Mouse (Mus musculus) left cerebral cortex, adult 18-20 months (tissue): ENCODE data around the gene Dtx3l. TPM values are rescaled to one million over a fixed set of nuclear protein-coding genes. Genes with fewer than 3 reads are reported as not detected.
"Not testable (repeated sequence)": the region's sequence is repeated elsewhere in the genome, so short reads cannot be mapped to it uniquely, and the experiment has no call there.

Source experiments
- DNase-seq, 2 experiments: peaks; one replicate each; pipeline ENCODE4 v3.0.0; 2021 to 2022; ENCODE audit warnings: low spot score in 2 of 2, mixed read lengths in 1 of 2
- total RNA-seq, 2 experiments: library from RNA; stranded (reverse); gene quantifications; 2 replicates each; pipeline ENCODE4 v1.2.3; 2021

Dtx3l gene
- total RNA-seq, 2 experiments from 2014 or later = 4.0 to 5.6 TPM

GRCm38 (mm10) chr16:35932179-35933055 lies 6.5 kb downstream of the Dtx3l start:
- no peak for DNase-seq

DNA sequence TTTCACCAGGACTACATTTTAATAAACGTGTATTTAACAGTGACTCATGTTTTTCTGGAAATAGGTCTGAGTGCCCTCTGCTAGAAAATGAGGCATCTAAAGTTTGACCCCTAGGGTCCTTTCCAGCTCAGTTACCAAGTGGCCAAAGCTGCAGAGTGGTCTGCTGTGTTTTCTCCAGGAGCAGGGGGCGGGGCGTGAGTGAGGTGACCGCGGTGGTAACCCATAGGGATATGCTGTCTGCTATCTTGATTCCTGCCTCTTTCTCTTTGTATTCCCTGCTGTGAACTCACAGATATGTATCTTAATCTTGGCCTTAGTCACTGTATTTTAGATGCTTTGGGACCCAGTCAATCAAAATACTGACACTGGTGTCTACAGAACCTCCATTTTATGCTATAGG lies 14.6 kb downstream of the Dtx3l start:
- no peak for DNase-seq

- no peak for DNase-seq
Measured at GRCm38 (mm10) chr16:35923546-35924198, 15.3 kb downstream of the Dtx3l start.

GRCm38 (mm10) chr16:35922301-35922895 lies 16.6 kb downstream of the Dtx3l start:
- DNase-seq = no peak

GRCm38 (mm10) chr16:35921676-35922235 lies 17.2 kb downstream of the Dtx3l start:
- DNase-seq = no peak

DNA sequence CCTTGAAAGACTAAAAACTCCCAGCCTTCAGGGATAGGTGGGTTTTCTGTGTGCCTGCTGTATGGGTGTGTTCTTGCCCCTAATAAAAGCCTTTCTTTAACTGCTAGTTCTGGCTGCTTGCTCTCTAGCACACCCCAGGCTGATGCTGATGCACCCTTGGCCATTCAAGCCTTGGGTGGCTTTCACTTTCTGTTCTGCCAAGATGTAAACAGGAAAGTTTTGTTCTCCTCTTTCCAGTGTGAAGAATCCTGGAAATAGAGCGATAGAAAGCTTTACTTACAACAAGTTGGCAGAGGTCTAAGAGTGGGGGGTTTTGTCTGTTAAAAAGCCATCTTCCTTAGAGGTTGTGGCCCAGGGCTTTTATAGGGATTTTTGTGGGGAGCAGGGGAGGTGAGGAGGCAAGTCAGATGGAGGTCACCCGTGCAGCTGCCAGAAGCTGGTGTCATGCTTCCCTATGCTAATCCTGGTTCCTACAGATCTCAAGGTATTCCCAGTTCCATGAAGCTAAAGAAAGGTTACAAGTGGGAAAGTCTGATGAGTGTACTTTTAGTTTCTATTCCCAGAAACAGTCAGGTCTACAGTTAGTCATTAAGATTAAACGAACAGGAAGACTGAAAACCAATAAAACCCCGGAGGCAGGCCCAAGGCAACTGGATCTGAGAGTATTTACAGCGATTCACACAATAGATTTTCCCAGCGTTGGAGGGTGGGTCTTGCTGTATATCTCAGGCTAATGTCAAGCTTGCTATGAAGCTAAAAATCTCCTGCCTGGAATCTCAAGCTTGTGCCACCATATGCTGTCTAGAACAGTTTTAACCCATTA lies 20.0 kb downstream of the Dtx3l start:
- DNase-seq = no peak

DNA sequence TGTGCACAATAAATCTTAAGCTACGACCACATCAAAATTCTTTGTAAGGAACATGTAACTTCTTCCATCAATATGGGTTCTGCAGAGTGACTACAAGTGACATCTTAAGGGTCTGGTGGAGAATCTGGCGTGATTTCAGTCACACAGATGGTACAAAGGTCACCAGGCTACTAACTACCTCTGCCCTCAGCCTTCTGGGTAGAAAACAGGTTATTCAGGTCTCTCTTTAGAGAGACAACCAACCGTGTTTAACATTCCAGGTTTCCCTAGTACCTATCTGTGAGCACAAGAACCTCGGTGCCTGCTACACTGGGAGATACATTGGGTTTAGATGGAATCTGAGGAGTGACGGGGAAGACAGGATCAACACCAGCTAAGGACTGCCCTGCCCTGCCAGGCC lies 24.6 kb downstream of the Dtx3l start:
- DNase-seq = no peak

DNA sequence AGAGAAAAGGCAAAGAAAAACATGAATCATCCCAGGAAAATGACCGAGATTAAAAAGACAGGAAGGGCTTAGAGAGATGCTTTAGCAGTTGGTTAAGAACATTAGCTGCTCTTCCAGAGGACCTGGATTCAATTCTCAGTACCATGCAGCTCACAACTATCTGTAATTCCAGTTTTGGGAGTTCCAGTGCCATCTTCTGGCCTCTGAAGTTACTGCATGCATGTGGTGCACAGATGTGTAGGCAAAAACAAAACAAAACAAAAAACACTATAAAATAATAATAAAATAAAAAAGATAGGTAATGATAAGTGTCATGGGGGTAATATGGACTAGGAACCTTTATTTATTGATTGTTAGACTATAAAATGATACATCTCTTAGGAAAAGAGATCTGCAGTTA lies 25.4 kb downstream of the Dtx3l start:
- DNase-seq = no peak

GRCm38 (mm10) chr16:35911449-35911848 lies 27.5 kb downstream of the Dtx3l start:
- no peak for DNase-seq

GRCm38 (mm10) chr16:35907432-35908201 lies 31.3 kb downstream of the Dtx3l start:
- DNase-seq = no peak

GRCm38 (mm10) chr16:35906887-35907286 lies 32.1 kb downstream of the Dtx3l start:
- no peak for DNase-seq

DNA sequence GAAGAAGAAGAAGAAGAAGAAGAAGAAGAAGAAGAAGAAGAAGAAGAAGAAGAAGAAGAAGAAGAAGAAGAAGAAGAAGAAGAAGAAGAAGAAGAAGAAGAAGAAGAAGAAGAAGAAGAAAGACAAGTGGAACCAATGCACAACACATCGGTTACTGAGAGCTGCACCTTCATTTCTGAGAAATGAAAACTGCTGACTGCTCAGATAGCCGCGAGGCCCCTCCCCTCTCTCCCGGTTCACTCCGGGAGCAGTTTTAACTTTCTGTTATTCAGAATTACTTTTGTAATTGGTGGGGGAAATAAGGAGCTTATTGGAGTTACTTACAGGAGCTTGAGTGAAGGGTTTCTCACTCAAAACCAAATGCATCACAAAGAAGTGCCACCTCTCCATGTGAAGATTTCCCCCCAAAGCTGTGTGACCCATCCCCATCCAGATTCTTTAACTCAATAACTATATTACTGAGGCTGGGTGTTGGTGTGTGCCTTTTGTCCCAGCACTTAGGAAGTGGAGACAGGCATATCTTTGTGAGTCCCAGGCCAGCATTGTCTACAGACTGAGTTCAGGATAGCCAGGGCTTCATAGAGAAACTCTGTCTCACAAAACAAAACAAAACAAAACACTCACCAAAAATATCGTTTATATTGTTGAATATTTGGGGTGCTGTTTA lies 33.0 kb downstream of the Dtx3l start:
- no peak for DNase-seq

DNA sequence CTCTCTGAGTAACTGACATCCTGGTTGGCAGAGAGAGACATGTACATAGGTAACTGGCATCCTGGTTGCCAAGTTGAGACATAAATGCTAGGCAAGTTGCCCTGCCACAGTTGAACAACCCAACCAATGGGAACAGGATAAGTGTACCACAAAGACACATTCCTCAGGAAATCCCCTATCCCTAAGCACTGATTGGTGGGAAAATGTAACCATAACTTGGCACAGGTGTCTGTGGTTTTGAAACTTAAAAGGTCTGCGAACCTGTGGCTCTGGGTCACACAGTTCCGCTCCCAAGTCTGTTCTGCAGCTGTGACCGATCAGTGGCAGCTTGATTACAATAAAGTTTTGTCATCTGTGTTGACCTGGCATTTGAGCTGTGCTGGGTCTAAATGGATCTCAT lies 33.6 kb downstream of the Dtx3l start:
- DNase-seq = no peak

- no peak for DNase-seq
Measured at GRCm38 (mm10) chr16:35904121-35904736, 34.7 kb downstream of the Dtx3l start.

GRCm38 (mm10) chr16:35903014-35903640 lies 35.8 kb downstream of the Dtx3l start:
- no peak for DNase-seq

GRCm38 (mm10) chr16:35900541-35900940 lies 38.4 kb downstream of the Dtx3l start:
- no peak for DNase-seq

DNA sequence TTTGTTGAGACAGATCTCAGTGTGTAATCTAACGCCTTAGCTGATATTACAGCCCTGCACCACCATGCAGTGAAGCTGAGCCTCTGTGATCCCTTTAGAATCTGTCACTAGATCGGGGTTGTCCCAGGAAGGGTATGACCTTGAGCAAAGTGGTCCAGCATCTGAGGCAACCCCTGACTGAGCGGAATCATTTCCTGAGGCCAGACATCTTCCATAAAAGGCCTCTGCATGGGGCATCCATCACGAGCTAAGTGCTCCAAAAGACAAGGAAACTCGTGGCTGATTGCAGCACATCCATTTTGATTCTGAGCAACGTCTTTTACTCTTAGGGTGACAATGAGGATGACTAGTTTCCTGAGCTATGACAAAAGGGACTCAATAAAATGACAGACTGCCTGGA lies 44.0 kb downstream of the Dtx3l start:
- DNase-seq = no peak

DNA sequence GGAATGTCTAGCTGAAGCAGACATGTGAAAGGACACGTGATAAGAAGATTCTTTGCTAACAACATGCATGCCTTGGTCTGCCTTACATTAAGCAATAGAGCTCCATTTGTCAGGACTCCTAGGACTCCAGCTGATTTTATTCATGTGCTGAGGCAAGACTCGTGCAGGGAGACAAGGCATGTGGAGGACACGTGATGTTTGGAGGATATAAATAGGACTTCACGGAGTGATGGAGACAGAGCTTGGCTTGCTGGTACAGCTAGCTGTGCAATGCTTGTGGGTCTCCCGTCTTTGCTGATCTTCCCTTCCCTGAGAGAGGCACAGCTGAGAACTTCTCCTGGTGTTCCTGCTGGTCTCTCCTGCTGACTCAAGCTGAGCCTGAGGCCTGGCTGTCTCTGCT lies 47.3 kb downstream of the Dtx3l start:
- DNase-seq = not testable (repeated sequence)

DNA sequence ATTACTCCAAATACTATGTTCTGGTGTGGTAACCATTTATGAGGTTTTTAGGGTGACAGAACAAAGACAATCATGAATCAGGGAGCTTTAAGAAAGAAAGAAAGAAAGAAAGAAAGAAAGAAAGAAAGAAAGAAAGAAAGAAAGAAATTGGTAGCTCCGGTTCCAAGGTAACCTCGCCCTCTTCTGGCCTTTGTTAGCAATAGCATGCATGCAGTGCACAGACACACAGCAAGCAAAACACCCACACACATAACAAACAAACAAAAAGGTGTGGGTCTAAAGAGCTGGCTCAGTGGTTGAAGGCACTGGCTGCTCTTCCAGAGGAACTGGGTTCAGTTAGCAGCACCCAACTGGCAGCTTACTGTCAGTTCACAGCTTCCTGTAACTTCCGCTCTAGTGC lies 48.3 kb downstream of the Dtx3l start:
- DNase-seq = no peak
